Mouse (Mus musculus) liver, embryonic 14.5 days (tissue): ENCODE data around the gene Ppp1r12b.

ENCODE experiments used
- CTCF ChIP-seq: IDR thresholded peaks from 2 replicates; pipeline ENCODE4 v1.5.1; 2016; ENCODE audit warnings: antibody characterized with exemption, low read depth, control low read depth
- EP300 ChIP-seq: IDR thresholded peaks from 2 replicates; pipeline ENCODE4 v1.6.1; 2016; ENCODE audit warnings: antibody characterized with exemption, low read depth

DNA sequence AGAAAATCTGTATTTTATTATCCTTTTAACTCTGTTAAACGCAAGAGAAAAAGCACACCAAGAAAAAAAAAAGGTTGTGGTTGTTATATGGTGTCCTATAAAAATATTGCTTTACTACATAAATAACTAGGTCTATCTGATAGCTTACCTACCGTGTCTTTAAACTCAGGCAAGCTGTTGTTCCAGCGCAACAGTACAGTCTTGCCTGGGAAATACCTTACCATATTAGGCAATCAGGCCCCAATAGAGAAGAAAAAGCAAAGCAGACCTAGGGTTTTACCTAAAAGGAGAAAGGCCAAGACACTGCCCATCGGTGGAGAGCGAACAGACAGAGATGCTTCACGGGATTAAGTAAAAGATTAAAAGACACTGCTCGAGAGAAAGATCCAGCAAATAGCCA lies 131.9 kb downstream of the Ppp1r12b start:
- TF ChIP-seq CTCF (no peak), EP300 (no peak)
